Mouse (Mus musculus): ENCODE results near the gene Dusp23.

- TF ChIP-seq CTCF (IDR thresholded peaks at IDR 0.05; ENCODE audit: low read depth), result no peak
- TF ChIP-seq EP300 (IDR thresholded peaks at IDR 0.05; ENCODE audit: low read depth), result no peak
Observed at GRCm38 (mm10) chr1:172653900-172654299, 21.1 kb upstream of the Dusp23 start.

Data from liver, embryonic 14.5 days (tissue).